Mouse (Mus musculus) liver, embryonic 14.5 days (tissue): ENCODE measurements around the gene Atg7.

Experiments used
- CTCF ChIP-seq: IDR thresholded peaks from 2 replicates; pipeline ENCODE4 v1.5.1; 2016; ENCODE audit warnings: antibody characterized with exemption, low read depth, control low read depth
- EP300 ChIP-seq: IDR thresholded peaks from 2 replicates; pipeline ENCODE4 v1.6.1; 2016; ENCODE audit warnings: antibody characterized with exemption, low read depth

DNA sequence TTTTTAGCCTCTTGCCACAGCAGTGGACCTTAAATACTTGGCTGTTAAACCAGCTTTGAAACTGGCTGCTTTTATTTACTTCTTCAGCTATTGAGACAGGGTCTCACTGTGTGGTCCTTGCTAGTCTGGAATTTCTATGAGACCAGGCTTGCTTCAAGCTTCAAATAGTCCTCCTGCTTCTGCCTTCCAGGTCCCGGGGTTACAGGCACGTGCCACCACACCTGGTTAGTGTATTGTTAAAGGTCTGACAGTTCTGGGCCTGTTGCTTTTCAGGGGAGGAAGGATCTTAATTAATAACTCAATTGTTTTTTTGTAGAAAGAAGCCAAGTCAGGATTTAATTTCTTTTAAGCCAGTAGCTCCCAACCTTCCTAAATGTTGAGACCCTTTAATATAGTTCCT lies 124.8 kb downstream of the Atg7 start:
- TF ChIP-seq CTCF: no peak
- no peak for TF ChIP-seq EP300
